Mouse (Mus musculus): Measurements from ENCODE around the gene Tjap1. TPM values are rescaled to one million over a fixed set of nuclear protein-coding genes. Genes with fewer than 3 reads are reported as not detected.

The Tjap1 gene
- polyA plus RNA-seq, 2 experiments: 7.7 to 11.0 TPM

GRCm38 (mm10) chr17:46242274-46242673 lies 40.6 kb downstream of the Tjap1 start:
- Histone ChIP-seq H3K9ac (replicated peaks) (no peak overlapping the region), H3K4me3 (ENCODE audit: insufficient read depth in 1 of 2, low read depth in 2 of 2, low read length in 2 of 2) (no peak overlapping the region), H3K27me3 (ENCODE audit: control insufficient read depth, insufficient read depth, low read length) (no peaks in the 10 kb centered on the region), H3K36me3 (replicated peaks; ENCODE audit: control insufficient read depth, insufficient read depth, low read depth) (peaks cover 61% of the 10 kb centered on the region), H3K4me2 (ENCODE audit: low read depth) (no peak overlapping the region), H3K9me3 (ENCODE audit: control insufficient read depth, low read length) (no peaks in the 10 kb centered on the region), H3K27ac (no peak overlapping the region), H3K4me1 (replicated peaks; ENCODE audit: control insufficient read depth in 2 of 2, insufficient read depth in 2 of 2, low read length in 1 of 2) (peaks cover 10% of the 10 kb centered on the region in 2 experiments)
- DNase-seq (ENCODE audit: low read depth in 3 of 3, low spot score in 3 of 3): no peak
- WGBS (ENCODE audit: insufficient replicate concordance): 80% methylated on average over 13 of the region's 13 CpGs
- no peak for ATAC-seq (ENCODE audit: insufficient read depth)
- no peak for TF ChIP-seq EP300 (IDR thresholded peaks at IDR 0.05; ENCODE audit: low read depth)

- H3K9ac ChIP-seq (replicated peaks): no peak overlapping the region
- peaks cover 68% of the 10 kb centered on the region for H3K36me3 ChIP-seq (replicated peaks; ENCODE audit: control insufficient read depth, insufficient read depth, low read depth)
- H3K27ac ChIP-seq: no peak overlapping the region
- WGBS (ENCODE audit: insufficient replicate concordance): 63% methylated on average over 11 of the region's 11 CpGs
- H3K27me3 ChIP-seq (ENCODE audit: control insufficient read depth, insufficient read depth, low read length): no peaks in the 10 kb centered on the region
- ATAC-seq (ENCODE audit: insufficient read depth): no peak
- DNase-seq (ENCODE audit: low read depth in 3 of 3, low spot score in 3 of 3): no peak
- no peak for TF ChIP-seq CTCF (IDR thresholded peaks at IDR 0.05; ENCODE audit: low read depth)
- TF ChIP-seq EP300 (IDR thresholded peaks at IDR 0.05; ENCODE audit: low read depth): no peak
- H3K4me2 ChIP-seq (ENCODE audit: low read depth): no peak overlapping the region
- no peak overlapping the region for H3K4me3 ChIP-seq (ENCODE audit: insufficient read depth in 1 of 2, low read depth in 2 of 2, low read length in 2 of 2)
- no peaks in the 10 kb centered on the region for H3K9me3 ChIP-seq (ENCODE audit: control insufficient read depth, low read length)
- peaks cover 10 to 11% of the 10 kb centered on the region in 2 experiments for H3K4me1 ChIP-seq (replicated peaks; ENCODE audit: control insufficient read depth in 2 of 2, insufficient read depth in 2 of 2, low read length in 1 of 2)
Observed at GRCm38 (mm10) chr17:46241471-46241870, 41.4 kb downstream of the Tjap1 start.

- peaks cover 58% of the 10 kb centered on the region for H3K36me3 ChIP-seq (replicated peaks; ENCODE audit: control insufficient read depth, insufficient read depth, low read depth)
- no peak for DNase-seq (ENCODE audit: low read depth in 3 of 3, low spot score in 3 of 3)
- no peaks in the 10 kb centered on the region for H3K9me3 ChIP-seq (ENCODE audit: control insufficient read depth, low read length)
- H3K27me3 ChIP-seq (ENCODE audit: control insufficient read depth, insufficient read depth, low read length): no peaks in the 10 kb centered on the region
- H3K27ac ChIP-seq: no peak overlapping the region
- WGBS (ENCODE audit: insufficient replicate concordance): 75% methylated on average over 15 of the region's 15 CpGs
- no peak overlapping the region for H3K4me2 ChIP-seq (ENCODE audit: low read depth)
- ATAC-seq (ENCODE audit: insufficient read depth): no peak
- H3K9ac ChIP-seq (replicated peaks): no peak overlapping the region
- peaks cover 11 to 13% of the 10 kb centered on the region in 2 experiments for H3K4me1 ChIP-seq (replicated peaks; ENCODE audit: control insufficient read depth in 2 of 2, insufficient read depth in 2 of 2, low read length in 1 of 2)
- TF ChIP-seq CTCF (IDR thresholded peaks at IDR 0.05; ENCODE audit: low read depth) (no peak), EP300 (IDR thresholded peaks at IDR 0.05; ENCODE audit: low read depth) (no peak)
- H3K4me3 ChIP-seq (ENCODE audit: insufficient read depth in 1 of 2, low read depth in 2 of 2, low read length in 2 of 2): no peak overlapping the region
Observed at GRCm38 (mm10) chr17:46239516-46240114, 43.2 kb downstream of the Tjap1 start.

- TF ChIP-seq CTCF (IDR thresholded peaks at IDR 0.05; ENCODE audit: low read depth): no peak
- TF ChIP-seq EP300 (IDR thresholded peaks at IDR 0.05; ENCODE audit: low read depth): no peak
- 59% methylated on average over 5 of the region's 5 CpGs for WGBS (ENCODE audit: insufficient replicate concordance)
- DNase-seq (ENCODE audit: low read depth in 3 of 3, low spot score in 3 of 3) (no peak), ATAC-seq (ENCODE audit: insufficient read depth) (0 out of 2 replicates have a peak, but pooled peaks have one; percentile 8)
- Histone ChIP-seq H3K4me2 (ENCODE audit: low read depth) (no peak overlapping the region), H3K9me3 (ENCODE audit: control insufficient read depth, low read length) (no peaks in the 10 kb centered on the region), H3K9ac (replicated peaks) (no peak overlapping the region), H3K4me1 (replicated peaks; ENCODE audit: control insufficient read depth in 2 of 2, insufficient read depth in 2 of 2, low read length in 1 of 2) (peaks cover 11 to 13% of the 10 kb centered on the region in 2 experiments), H3K27ac (no peak overlapping the region), H3K27me3 (ENCODE audit: control insufficient read depth, insufficient read depth, low read length) (no peaks in the 10 kb centered on the region), H3K36me3 (replicated peaks; ENCODE audit: control insufficient read depth, insufficient read depth, low read depth) (peaks cover 55% of the 10 kb centered on the region), H3K4me3 (ENCODE audit: insufficient read depth in 1 of 2, low read depth in 2 of 2, low read length in 2 of 2) (no peak overlapping the region)
Observed at GRCm38 (mm10) chr17:46237480-46237879, 45.3 kb downstream of the Tjap1 start.

- H3K27ac ChIP-seq: no peak overlapping the region
- H3K27me3 ChIP-seq (ENCODE audit: control insufficient read depth, insufficient read depth, low read length): no peaks in the 10 kb centered on the region
- H3K9ac ChIP-seq (replicated peaks): no peak overlapping the region
- peaks cover 11 to 13% of the 10 kb centered on the region in 2 experiments for H3K4me1 ChIP-seq (replicated peaks; ENCODE audit: control insufficient read depth in 2 of 2, insufficient read depth in 2 of 2, low read length in 1 of 2)
- no peak overlapping the region for H3K4me3 ChIP-seq (ENCODE audit: insufficient read depth in 1 of 2, low read depth in 2 of 2, low read length in 2 of 2)
- no peaks in the 10 kb centered on the region for H3K9me3 ChIP-seq (ENCODE audit: control insufficient read depth, low read length)
- peaks cover 51% of the 10 kb centered on the region for H3K36me3 ChIP-seq (replicated peaks; ENCODE audit: control insufficient read depth, insufficient read depth, low read depth)
- TF ChIP-seq CTCF (IDR thresholded peaks at IDR 0.05; ENCODE audit: low read depth): no peak
- peak; percentile 53 for TF ChIP-seq EP300 (IDR thresholded peaks at IDR 0.05; ENCODE audit: low read depth)
- peak in 1 of 3 experiments; percentile 50 for DNase-seq (ENCODE audit: low read depth in 3 of 3, low spot score in 3 of 3)
- ATAC-seq (ENCODE audit: insufficient read depth): peak; percentile 78
- WGBS (ENCODE audit: insufficient replicate concordance): 35% methylated on average over 6 of the region's 6 CpGs
- H3K4me2 ChIP-seq (ENCODE audit: low read depth): no peak overlapping the region
Observed at GRCm38 (mm10) chr17:46237079-46237478, 45.7 kb downstream of the Tjap1 start.

All from liver, embryonic 14.5 days (tissue).